Mouse (Mus musculus) midbrain, embryonic 13.5 days (tissue): ENCODE data around the gene 2410002F23Rik. TPM values are rescaled to one million over a fixed set of nuclear protein-coding genes. Genes with fewer than 3 reads are reported as not detected.
"Not testable (repeated sequence)": the region's sequence is repeated elsewhere in the genome, so short reads cannot be mapped to it uniquely, and the experiment has no call there.

ENCODE experiments used
- ATAC-seq: fragments of 200-750 bp; cut with Nextera tagmentation; 2 replicates; pipeline ENCODE4 v1.8.0; 2017; ENCODE audit warnings: mild to moderate bottlenecking, moderate TSS enrichment, moderate library complexity
- H3K27ac ChIP-seq: fragments of 300-500 bp; sonication (generic); 2 replicates; pipeline ENCODE4 v1.5.1; 2015; ENCODE audit warnings: inconsistent platforms, mild to moderate bottlenecking, moderate library complexity
- H3K27me3 ChIP-seq: fragments of 300-500 bp; sonication (generic); 2 replicates; pipeline ENCODE4 v1.6.1; 2015; ENCODE audit warnings: mild to moderate bottlenecking, inconsistent platforms
- H3K36me3 ChIP-seq: fragments of 300-500 bp; sonication (generic); 2 replicates; pipeline ENCODE4 v1.6.1; 2015; ENCODE audit warnings: mild to moderate bottlenecking, inconsistent platforms
- H3K4me1 ChIP-seq: fragments of 300-500 bp; sonication (generic); replicated peaks from 2 replicates; pipeline ENCODE4 v1.6.1; 2015; ENCODE audit warnings: inconsistent platforms
- H3K4me2 ChIP-seq: fragments of 300-500 bp; sonication (generic); replicated peaks from 2 replicates; pipeline ENCODE4 v1.6.1; 2015; ENCODE audit warnings: moderate library complexity, mild to moderate bottlenecking, inconsistent platforms
- H3K4me3 ChIP-seq: fragments of 300-500 bp; sonication (generic); replicated peaks from 2 replicates; pipeline ENCODE4 v1.5.1; 2015; ENCODE audit warnings: mild to moderate bottlenecking, inconsistent platforms
- H3K9ac ChIP-seq: fragments of 300-500 bp; sonication (generic); replicated peaks from 2 replicates; pipeline ENCODE4 v1.6.1; 2015; ENCODE audit warnings: mild to moderate bottlenecking, inconsistent platforms
- H3K9me3 ChIP-seq: fragments of 300-500 bp; sonication (generic); 2 replicates; pipeline ENCODE4 v1.6.1; 2016; ENCODE audit warnings: mild to moderate bottlenecking, inconsistent platforms
- WGBS: fragments of 180-500 bp; shearing (Covaris S2); methylation state at CpG from one replicate; pipeline ENCODE4 v1.1.7; 2015; 5-methylcytosine and 5-hydroxymethylcytosine counted together
- polyA plus RNA-seq: library from polyadenylated mRNA; unstranded; fragments of >200 nt; fragmentation: Nextera tagmentation; extraction: Ambion mirVana; gene quantifications from 2 replicates; pipeline ENCODE4 v1.2.1, GENCODE M21; 2015

The 2410002F23Rik gene
- polyA plus RNA-seq: 205 and 217 TPM in 2 replicates

DNA sequence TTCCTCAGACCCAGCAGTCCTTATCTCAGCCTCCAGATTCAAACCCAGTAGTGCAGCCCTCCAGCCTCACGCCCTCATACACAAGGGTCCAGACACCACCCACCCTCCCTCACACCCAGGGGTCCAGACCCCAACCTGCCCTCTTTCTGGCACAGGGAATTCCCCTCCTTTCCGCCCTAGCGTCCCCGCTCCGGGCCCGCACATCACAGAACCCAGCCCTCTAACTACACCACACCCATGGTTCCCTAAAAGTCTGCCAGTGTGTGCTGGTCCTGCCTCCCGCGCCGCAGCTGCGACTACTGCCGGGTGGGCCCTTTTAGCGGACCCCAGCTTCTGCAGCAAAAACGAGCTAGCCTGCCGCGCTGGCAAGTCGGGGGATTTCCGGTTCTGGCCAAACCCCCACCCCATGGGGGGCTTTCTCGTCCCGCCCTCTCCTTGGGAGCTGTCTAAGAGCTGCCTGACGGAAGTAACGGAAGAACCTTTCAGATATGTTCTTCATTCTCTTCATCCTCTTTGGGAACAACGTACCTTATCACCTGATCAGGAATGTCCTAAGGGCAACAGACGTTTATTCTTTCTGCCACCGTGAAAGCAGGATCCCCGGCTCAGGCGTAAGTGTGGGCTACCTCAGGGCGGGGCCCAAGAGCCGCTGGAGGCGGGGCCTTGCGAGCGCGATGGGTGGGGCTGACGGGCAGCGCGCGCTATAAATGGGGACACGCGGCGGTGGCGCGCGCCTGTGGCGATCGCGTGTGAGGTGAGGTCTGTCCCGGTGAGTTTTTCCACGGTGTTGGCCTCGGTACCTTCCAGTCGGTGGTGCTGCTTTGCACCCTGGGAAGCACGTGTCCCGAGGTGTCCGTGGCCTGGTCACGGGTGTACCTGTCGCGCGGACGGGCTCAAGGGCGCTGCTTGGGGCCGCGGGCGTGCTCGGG is at the start of gene 2410002F23Rik, which contains the start of gene 1700028J19Rik:
Gene 2410002F23Rik (plus strand): TSS at position 668 of the 929 bp plus-strand sequence.
Gene 1700028J19Rik (minus strand): TSS at position 641 of the 929 bp plus-strand sequence.
- under 1% methylated on average over 62 of the region's 62 CpGs for WGBS
- Histone ChIP-seq H3K9me3 (no peaks in the 10 kb centered on the region), H3K27me3 (no peaks in the 10 kb centered on the region), H3K36me3 (peaks cover 33% of the 10 kb centered on the region), H3K4me3 (peak within 1 kb of the TSS; percentile 90), H3K27ac (peak within 1 kb of the TSS; percentile 94), H3K4me1 (peaks cover 40% of the 10 kb centered on the region), H3K9ac (peak within 1 kb of the TSS; percentile 92), H3K4me2 (peak within 1 kb of the TSS; percentile 82)
- peak; percentile 88 for ATAC-seq

DNA sequence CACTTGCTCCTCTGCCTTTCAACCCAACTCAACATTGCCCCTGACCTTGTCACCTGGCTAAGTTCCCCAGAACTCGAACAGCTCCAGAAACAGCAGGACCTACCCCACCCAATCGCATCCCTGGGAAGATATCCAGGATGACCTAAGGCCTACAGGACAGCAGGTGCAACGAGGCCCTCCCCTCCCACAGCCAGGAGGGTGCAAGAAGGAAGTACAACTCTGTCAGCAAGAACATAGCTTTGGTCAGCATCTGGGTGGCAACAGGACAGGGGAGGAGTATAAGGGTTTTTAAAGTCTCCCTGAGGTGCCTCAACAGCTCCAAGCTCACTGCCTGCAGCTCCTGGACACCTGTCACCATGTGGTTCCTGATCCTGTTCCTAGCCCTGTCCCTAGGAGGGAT is 48.6 kb upstream of the 2410002F23Rik start, which contains the start of gene Klk1b3:
Gene Klk1b3 (plus strand): TSS at position 301 of the 400 bp plus-strand sequence.
- Histone ChIP-seq H3K27me3 (no peaks in the 10 kb centered on the region), H3K4me2 (no peak within 1 kb of the TSS), H3K27ac (no peak within 1 kb of the TSS), H3K4me1 (no peaks in the 10 kb centered on the region), H3K9me3 (no peaks in the 10 kb centered on the region), H3K4me3 (no peak within 1 kb of the TSS), H3K36me3 (no peaks in the 10 kb centered on the region), H3K9ac (no peak within 1 kb of the TSS)
- WGBS: 66% methylated on average over 3 of the region's 3 CpGs
- no peak for ATAC-seq

DNA sequence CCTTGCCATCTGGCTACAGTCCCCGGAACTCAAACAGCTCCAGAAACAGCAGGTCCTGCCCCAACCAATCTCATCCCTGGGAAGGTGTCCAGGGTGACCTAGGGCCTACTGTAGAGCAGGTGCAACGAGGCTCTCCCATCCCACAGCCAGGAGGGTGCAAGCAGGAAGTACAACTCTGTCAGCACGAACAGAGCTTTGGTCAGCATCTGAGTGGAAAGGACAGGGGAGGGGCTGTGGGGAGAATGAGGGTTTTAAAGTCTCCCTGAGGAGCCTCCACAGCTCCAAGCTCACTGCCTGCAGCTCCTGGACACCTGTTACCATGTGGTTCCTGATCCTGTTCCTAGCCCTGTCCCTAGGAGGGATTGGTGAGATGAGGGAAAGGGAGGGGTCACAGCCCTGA is 39.4 kb upstream of the 2410002F23Rik start, which contains the start of gene Klk1b4:
Gene Klk1b4 (plus strand): TSS at position 301 of the 400 bp plus-strand sequence.
- not testable (repeated sequence) for H3K36me3 ChIP-seq, H3K27ac ChIP-seq, H3K9ac ChIP-seq, H3K9me3 ChIP-seq, ATAC-seq, H3K27me3 ChIP-seq, H3K4me2 ChIP-seq, H3K4me3 ChIP-seq, H3K4me1 ChIP-seq
- WGBS: 59% methylated on average over 3 of the region's 3 CpGs

GRCm38 (mm10) chr7:44208307-44208706 is 38.2 kb upstream of the 2410002F23Rik start:
- Histone ChIP-seq H3K4me2 (no peak overlapping the region), H3K27me3 (no peaks in the 10 kb centered on the region), H3K4me3 (no peak overlapping the region), H3K36me3 (no peaks in the 10 kb centered on the region), H3K27ac (no peak overlapping the region), H3K9me3 (no peaks in the 10 kb centered on the region), H3K4me1 (no peaks in the 10 kb centered on the region), H3K9ac (no peak overlapping the region)
- 79% methylated on average over 3 of the region's 3 CpGs for WGBS
- ATAC-seq: no peak

- no peaks in the 10 kb centered on the region for H3K4me1 ChIP-seq
- ATAC-seq: no peak
- H3K27me3 ChIP-seq: no peaks in the 10 kb centered on the region
- no peak within 1 kb of the TSS for H3K4me3 ChIP-seq
- no peak within 1 kb of the TSS for H3K9ac ChIP-seq
- no peaks in the 10 kb centered on the region for H3K9me3 ChIP-seq
- H3K27ac ChIP-seq: no peak within 1 kb of the TSS
- 79% methylated on average over 1 of the region's 1 CpGs for WGBS
- H3K4me2 ChIP-seq: no peak within 1 kb of the TSS
- no peaks in the 10 kb centered on the region for H3K36me3 ChIP-seq
These were observed 30.9 kb upstream of the 2410002F23Rik start, which contains the start of gene Klk1b5 for GRCm38 (mm10) chr7:44215645-44216044. TSS of gene Klk1b5 (plus strand) at chr7:44215945.

- not testable (repeated sequence) for ATAC-seq, H3K4me2 ChIP-seq, H3K4me3 ChIP-seq, H3K36me3 ChIP-seq, H3K9ac ChIP-seq, H3K4me1 ChIP-seq, H3K9me3 ChIP-seq, H3K27me3 ChIP-seq, H3K27ac ChIP-seq
- WGBS: 80% methylated on average over 10 of the region's 10 CpGs
These were observed 24.9 kb upstream of the 2410002F23Rik start for GRCm38 (mm10) chr7:44221601-44222000.

GRCm38 (mm10) chr7:44222335-44222734 is 24.2 kb upstream of the 2410002F23Rik start:
- WGBS: 82% methylated on average over 6 of the region's 6 CpGs
- H3K4me1 ChIP-seq, ATAC-seq: not testable (repeated sequence)

GRCm38 (mm10) chr7:44225076-44225475 is 21.4 kb upstream of the 2410002F23Rik start, which contains the start of gene Klk1:
TSS of gene Klk1 (plus strand) at chr7:44225360.
- Histone ChIP-seq H3K4me3 (no peak within 1 kb of the TSS), H3K27ac (no peak within 1 kb of the TSS), H3K9ac (no peak within 1 kb of the TSS), H3K9me3 (no peaks in the 10 kb centered on the region), H3K36me3 (no peaks in the 10 kb centered on the region), H3K27me3 (no peaks in the 10 kb centered on the region), H3K4me2 (no peak within 1 kb of the TSS), H3K4me1 (no peaks in the 10 kb centered on the region)
- ATAC-seq: no peak
- WGBS: 36% methylated on average over 1 of the region's 1 CpGs

More at GRCm38 (mm10) chr7:44222335-44222734, 24.2 kb upstream of the 2410002F23Rik start:
- H3K9me3 ChIP-seq, H3K36me3 ChIP-seq, H3K27ac ChIP-seq, H3K4me3 ChIP-seq, H3K9ac ChIP-seq, H3K27me3 ChIP-seq, H3K4me2 ChIP-seq: not testable (repeated sequence)

GRCm38 (mm10) chr7:44235909-44236308 is 10.6 kb upstream of the 2410002F23Rik start, which contains the start of gene Gm36864:
TSS of gene Gm36864 (plus strand) at chr7:44236177.
- Histone ChIP-seq H3K27me3 (no peaks in the 10 kb centered on the region), H3K9ac (no peak within 1 kb of the TSS), H3K4me3 (no peak within 1 kb of the TSS), H3K4me2 (no peak within 1 kb of the TSS), H3K9me3 (no peaks in the 10 kb centered on the region), H3K4me1 (no peaks in the 10 kb centered on the region), H3K27ac (no peak within 1 kb of the TSS), H3K36me3 (no peaks in the 10 kb centered on the region)
- no peak for ATAC-seq
- 81% methylated on average over 3 of the region's 3 CpGs for WGBS

DNA sequence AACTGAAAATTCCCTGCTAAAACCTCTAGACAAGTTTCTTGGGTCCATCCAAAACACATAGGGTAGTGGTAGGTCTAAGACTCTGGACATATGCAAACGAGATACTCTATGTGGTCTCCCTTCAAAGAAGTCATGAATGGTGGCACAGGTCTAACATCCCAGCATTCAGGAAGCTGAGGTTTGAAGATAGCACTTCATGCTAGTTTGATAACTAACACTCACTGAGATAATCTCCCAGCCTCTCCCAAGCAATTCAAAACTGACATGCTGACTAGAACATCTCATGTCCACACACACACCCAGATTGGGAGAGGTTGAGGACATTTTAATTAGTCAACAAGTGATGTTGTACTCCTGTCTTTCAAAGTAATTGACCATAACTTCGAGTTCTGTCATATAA is 6.6 kb upstream of the 2410002F23Rik start:
- no peaks in the 10 kb centered on the region for H3K4me1 ChIP-seq
- no peak overlapping the region for H3K4me3 ChIP-seq
- H3K9ac ChIP-seq: no peak overlapping the region
- whole genome bisulfite sequencing: 49% methylated on average over 2 of the region's 2 CpGs
- H3K9me3 ChIP-seq: no peaks in the 10 kb centered on the region
- no peaks in the 10 kb centered on the region for H3K36me3 ChIP-seq
- no peak overlapping the region for H3K27ac ChIP-seq
- H3K4me2 ChIP-seq: no peak overlapping the region
- H3K27me3 ChIP-seq: no peaks in the 10 kb centered on the region
- no peak for ATAC-seq

DNA sequence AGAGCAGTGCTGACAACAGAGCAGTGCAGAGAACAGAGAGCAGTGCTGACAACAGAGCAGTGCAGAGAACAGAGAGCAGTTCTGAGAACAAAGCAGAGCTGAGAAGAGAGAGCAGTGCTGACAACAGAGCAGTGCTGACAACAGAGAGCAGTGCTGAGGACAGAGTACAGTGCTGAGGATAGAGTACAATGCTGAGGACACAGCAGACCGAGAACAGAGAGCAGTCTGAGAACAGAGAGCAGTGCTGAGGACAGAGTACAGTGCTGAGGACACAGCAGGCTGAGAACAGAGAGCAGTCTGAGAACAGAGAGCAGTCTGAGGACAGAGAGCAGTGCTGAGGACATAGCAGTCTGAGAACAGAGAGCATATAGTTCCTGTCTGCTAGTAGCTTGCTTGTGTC is 5.8 kb upstream of the 2410002F23Rik start:
- H3K4me2 ChIP-seq: no peak overlapping the region
- no peaks in the 10 kb centered on the region for H3K36me3 ChIP-seq
- no peak overlapping the region for H3K27ac ChIP-seq
- WGBS: 79% methylated on average over 1 of the region's 1 CpGs
- no peak overlapping the region for H3K9ac ChIP-seq
- H3K4me3 ChIP-seq: no peak overlapping the region
- no peak for ATAC-seq
- H3K27me3 ChIP-seq: no peaks in the 10 kb centered on the region
- H3K4me1 ChIP-seq: peaks cover 7% of the 10 kb centered on the region
- no peaks in the 10 kb centered on the region for H3K9me3 ChIP-seq

GRCm38 (mm10) chr7:44241163-44241562 is 5.4 kb upstream of the 2410002F23Rik start:
- Histone ChIP-seq H3K4me2 (no peak overlapping the region), H3K9ac (no peak overlapping the region), H3K4me3 (no peak overlapping the region), H3K36me3 (no peaks in the 10 kb centered on the region), H3K27me3 (no peaks in the 10 kb centered on the region), H3K4me1 (peaks cover 9% of the 10 kb centered on the region), H3K27ac (no peak overlapping the region), H3K9me3 (no peaks in the 10 kb centered on the region)
- ATAC-seq: no peak
- 72% methylated on average over 2 of the region's 2 CpGs for WGBS
